Mouse (Mus musculus): ENCODE data around the gene Cpeb4.

GRCm38 (mm10) chr11:31963993-31964392, 92.0 kb downstream of the Cpeb4 start:
- TF ChIP-seq EP300 (IDR thresholded peaks at IDR 0.05; ENCODE audit: insufficient read depth, low read depth, low read length) (no peak), POLR2A (IDR thresholded peaks at IDR 0.05; ENCODE audit: insufficient read depth, low read depth, low read length) (no peak), CTCF (IDR thresholded peaks at IDR 0.05) (no peak)

Measured in heart, adult 2 months (tissue).